ENCODE assay signal across 16 mouse cellular contexts in genomic region chr1:136040452-136040851, GRCm38 (mm10). TPM values are rescaled to one million over a fixed set of nuclear protein-coding genes. Genes with fewer than 3 reads are reported as not detected.
DNase-seq lines count a peak whose midpoint lies in the region; ATAC-seq and TF ChIP-seq lines count a peak whose summit lies in the region.
"Had no signal": no experiment of that assay in that cellular context is flagged by ENCODE, and none has a peak within 500 bp of the region (broad histone marks: within the 10 kb centered on the region; RNA-seq: fewer than 3 reads in every experiment).

No protein-coding gene starts in this region.

- H3K4me1 ChIP-seq in forebrain, embryonic 10.5 days: peaks cover 13% of the 10 kb centered on the region
- peaks cover 7% of the 10 kb centered on the region for H3K4me1 ChIP-seq in forebrain, embryonic 15.5 days
- 0 out of 2 replicates have a peak, but pooled peaks cover 3% of the 10 kb centered on the region for H3K4me1 ChIP-seq in kidney, embryonic 14.5 days (ENCODE audit: control insufficient read depth, insufficient read depth, low read length)
- peaks cover 15% of the 10 kb centered on the region for H3K4me1 ChIP-seq in neural tube, embryonic 13.5 days (replicated peaks)
- H3K4me1 ChIP-seq in neural tube, embryonic 15.5 days: peaks cover 12% of the 10 kb centered on the region
- H3K4me1 ChIP-seq in stomach, postnatal 0 days (replicated peaks; ENCODE audit: control insufficient read depth, insufficient read depth): 0 out of 2 replicates have a peak, but pooled peaks cover 3% of the 10 kb centered on the region

- H3K9me3 ChIP-seq in forebrain, embryonic 10.5 days: no peaks in the 10 kb centered on the region
- H3K9me3 ChIP-seq in forebrain, embryonic 15.5 days: no peaks in the 10 kb centered on the region
- no peaks in the 10 kb centered on the region for H3K9me3 ChIP-seq in kidney, embryonic 14.5 days (ENCODE audit: control insufficient read depth, low read length)
- H3K9me3 ChIP-seq in neural tube, embryonic 13.5 days: no peaks in the 10 kb centered on the region
- no peaks in the 10 kb centered on the region for H3K9me3 ChIP-seq in neural tube, embryonic 15.5 days (replicated peaks)
- no peaks in the 10 kb centered on the region for H3K9me3 ChIP-seq in stomach, postnatal 0 days (ENCODE audit: control insufficient read depth, low read length)

- TF ChIP-seq EP300 in stomach, postnatal 0 days (optimal IDR thresholded peaks at IDR 0.05): no peak

- H3K9ac ChIP-seq in forebrain, embryonic 15.5 days (replicated peaks): no peak overlapping the region
- no peak overlapping the region for H3K9ac ChIP-seq in kidney, embryonic 14.5 days (ENCODE audit: low read depth, low read length)
- H3K9ac ChIP-seq in neural tube, embryonic 13.5 days: 0 out of 2 replicates have a peak overlapping the region, but pooled peaks have one; percentile 1
- H3K9ac ChIP-seq in neural tube, embryonic 15.5 days (replicated peaks): no peak overlapping the region
- H3K9ac ChIP-seq in stomach, postnatal 0 days (ENCODE audit: low read length): no peak overlapping the region

- 14% methylated on average over 11 of the region's 11 CpGs for WGBS in forebrain, embryonic 10.5 days
- 20% methylated on average over 11 of the region's 11 CpGs for WGBS in forebrain, embryonic 15.5 days
- WGBS in kidney, embryonic 14.5 days: 16% methylated on average over 11 of the region's 11 CpGs
- WGBS in neural tube, embryonic 13.5 days: 21% methylated on average over 11 of the region's 11 CpGs
- WGBS in neural tube, embryonic 15.5 days: 21% methylated on average over 11 of the region's 11 CpGs
- 15% methylated on average over 11 of the region's 11 CpGs for WGBS in stomach, postnatal 0 days

- no peak for DNase-seq in forebrain, embryonic 10.5 days (ENCODE audit: extremely low spot score, low spot score)
- no peak for DNase-seq in kidney, adult 9 months
- no peak for DNase-seq in stomach, postnatal 0 days (ENCODE audit: low spot score)
- no peak for DNase-seq in gastrocnemius, postnatal 14 days
- DNase-seq: adrenal gland, adult 2 months; kidney, adult 11 months; thymus, postnatal 36 days had no signal

- no peak for TF ChIP-seq CTCF in stomach, postnatal 0 days (IDR thresholded peaks at IDR 0.05; ENCODE audit: low read depth)

- no peak overlapping the region for H3K4me2 ChIP-seq in forebrain, embryonic 15.5 days (replicated peaks)
- H3K4me2 ChIP-seq in kidney, embryonic 14.5 days (replicated peaks; ENCODE audit: low read depth, low read length): no peak overlapping the region
- H3K4me2 ChIP-seq in neural tube, embryonic 13.5 days: no peak overlapping the region
- no peak overlapping the region for H3K4me2 ChIP-seq in neural tube, embryonic 15.5 days
- H3K4me2 ChIP-seq in stomach, postnatal 0 days (replicated peaks; ENCODE audit: low read depth): no peak overlapping the region

- peaks cover 5% of the 10 kb centered on the region for H3K36me3 ChIP-seq in forebrain, embryonic 10.5 days (replicated peaks)
- H3K36me3 ChIP-seq in forebrain, embryonic 15.5 days: peaks cover 5% of the 10 kb centered on the region; the same call in 1 of the 2 replicates
- peaks cover 3% of the 10 kb centered on the region; the same call in 1 of the 2 replicates for H3K36me3 ChIP-seq in kidney, embryonic 14.5 days (ENCODE audit: control insufficient read depth, insufficient read depth, low read length)
- peaks cover 9% of the 10 kb centered on the region; the same call in 1 of the 2 replicates for H3K36me3 ChIP-seq in neural tube, embryonic 13.5 days
- 0 out of 2 replicates have a peak, but pooled peaks cover under 1% of the 10 kb centered on the region for H3K36me3 ChIP-seq in neural tube, embryonic 15.5 days
- H3K36me3 ChIP-seq in stomach, postnatal 0 days (ENCODE audit: control insufficient read depth, insufficient read depth, low read length): no peaks in the 10 kb centered on the region

- no peak for ATAC-seq in forebrain, embryonic 15.5 days (replicated peaks)
- peak; percentile 78 for ATAC-seq in kidney, embryonic 14.5 days (ENCODE audit: low FRiP score, low TSS enrichment)
- no peak for ATAC-seq in neural tube, embryonic 13.5 days (ENCODE audit: low read depth)
- ATAC-seq in neural tube, embryonic 15.5 days (ENCODE audit: low FRiP score): no peak
- ATAC-seq in stomach, postnatal 0 days (ENCODE audit: low FRiP score, low TSS enrichment): peak; percentile 31; the same call in 1 of the 2 replicates

- peak overlapping the region; percentile 3; the same call in 1 of the 2 replicates for H3K4me3 ChIP-seq in forebrain, embryonic 10.5 days
- H3K4me3 ChIP-seq in forebrain, embryonic 15.5 days: no peak overlapping the region
- no peak overlapping the region for H3K4me3 ChIP-seq in kidney, embryonic 14.5 days (ENCODE audit: low read length)
- H3K4me3 ChIP-seq in neural tube, embryonic 13.5 days: no peak overlapping the region
- H3K4me3 ChIP-seq in neural tube, embryonic 15.5 days (replicated peaks): no peak overlapping the region
- H3K4me3 ChIP-seq in stomach, postnatal 0 days (ENCODE audit: low read depth, low read length): no peak overlapping the region

- H3K27ac ChIP-seq in forebrain, embryonic 10.5 days: no peak overlapping the region
- H3K27ac ChIP-seq in forebrain, embryonic 15.5 days (replicated peaks): no peak overlapping the region
- H3K27ac ChIP-seq in kidney, embryonic 14.5 days (ENCODE audit: low read depth, low read length): no peak overlapping the region
- H3K27ac ChIP-seq in neural tube, embryonic 13.5 days (replicated peaks): no peak overlapping the region
- no peak overlapping the region for H3K27ac ChIP-seq in neural tube, embryonic 15.5 days (replicated peaks)
- H3K27ac ChIP-seq in stomach, postnatal 0 days (replicated peaks): no peak overlapping the region

- intact Hi-C loops in gastrocnemius, postnatal 14 days (cut with DNase I; ENCODE audit: low total_unique reads): no loop called here

- H3K27me3 ChIP-seq in forebrain, embryonic 10.5 days (ENCODE audit: poor library complexity, severe bottlenecking): peaks cover 39% of the 10 kb centered on the region
- no peaks in the 10 kb centered on the region for H3K27me3 ChIP-seq in forebrain, embryonic 15.5 days
- H3K27me3 ChIP-seq in kidney, embryonic 14.5 days (ENCODE audit: control insufficient read depth, insufficient read depth, low read length): no peaks in the 10 kb centered on the region; the same call in none of the 2 replicates
- peaks cover 8% of the 10 kb centered on the region; the same call in 1 of the 2 replicates for H3K27me3 ChIP-seq in neural tube, embryonic 13.5 days
- H3K27me3 ChIP-seq in neural tube, embryonic 15.5 days (replicated peaks): no peaks in the 10 kb centered on the region
- no peaks in the 10 kb centered on the region for H3K27me3 ChIP-seq in stomach, postnatal 0 days (ENCODE audit: control insufficient read depth, insufficient read depth, low read length)

RNA-seq across cellular contexts. Expression of gene Ascl5, which starts 10.2 kb away (rescaled TPM):
- not detected in 2 replicates for polyA plus RNA-seq in forebrain, embryonic 10.5 days (2016; fragmentation: Nextera tagmentation; extraction: Ambion mirVana)
- polyA plus RNA-seq in forebrain, embryonic 15.5 days (2015; fragmentation: Nextera tagmentation; extraction: Ambion mirVana): 0.60 TPM in 1 of 2 replicates, not detected in the other
- polyA plus RNA-seq in kidney, embryonic 14.5 days (2014; fragmentation: Nextera tagmentation; extraction: Ambion mirVana): not detected in 2 replicates
- not detected in 2 replicates for polyA plus RNA-seq in neural tube, embryonic 13.5 days (2015; fragmentation: Nextera tagmentation; extraction: Ambion mirVana)
- polyA plus RNA-seq in neural tube, embryonic 15.5 days (2015; fragmentation: Nextera tagmentation; extraction: Ambion mirVana): not detected in 2 replicates
- 0.18 TPM in 1 of 2 replicates, not detected in the other for polyA plus RNA-seq in stomach, postnatal 0 days (2015; fragmentation: Nextera tagmentation; extraction: Ambion mirVana)
- not detected for total RNA-seq in gastrocnemius, postnatal 14 days (2021)
- total RNA-seq: adrenal gland, adult 2 months; gastrocnemius, adult 8-10 months; layer of hippocampus, adult 8-10 months had no signal
- polyA plus RNA-seq: adrenal gland, adult 2 months; forebrain, embryonic 11.5 days; heart, postnatal 0 days; liver, embryonic 16.5 days had no signal

RNA-seq across cellular contexts. Expression of gene Cacna1s, which starts 12.1 kb away (rescaled TPM):
- polyA plus RNA-seq in forebrain, embryonic 10.5 days (2016; fragmentation: Nextera tagmentation; extraction: Ambion mirVana): 0.20 TPM in 1 of 2 replicates, not detected in the other
- polyA plus RNA-seq in forebrain, embryonic 15.5 days (2015; fragmentation: Nextera tagmentation; extraction: Ambion mirVana): 0.47 and 0.54 TPM in 2 replicates
- polyA plus RNA-seq in kidney, embryonic 14.5 days (2014; fragmentation: Nextera tagmentation; extraction: Ambion mirVana): not detected in 2 replicates
- 0.28 and 1.2 TPM in 2 replicates for polyA plus RNA-seq in neural tube, embryonic 13.5 days (2015; fragmentation: Nextera tagmentation; extraction: Ambion mirVana)
- polyA plus RNA-seq in neural tube, embryonic 15.5 days (2015; fragmentation: Nextera tagmentation; extraction: Ambion mirVana): 0.75 and 1.1 TPM in 2 replicates
- polyA plus RNA-seq in stomach, postnatal 0 days (2015; fragmentation: Nextera tagmentation; extraction: Ambion mirVana): 0.18 TPM in 1 of 2 replicates, not detected in the other
- 100 to 1,000 TPM; 557 to 583 TPM for total RNA-seq in gastrocnemius, postnatal 14 days (2021)

RNA-seq across cellular contexts. Expression of gene Tmem9, which starts 32.5 kb away (rescaled TPM):
- 132 and 135 TPM in 2 replicates for polyA plus RNA-seq in forebrain, embryonic 10.5 days (2016; fragmentation: Nextera tagmentation; extraction: Ambion mirVana)
- polyA plus RNA-seq in forebrain, embryonic 15.5 days (2015; fragmentation: Nextera tagmentation; extraction: Ambion mirVana): 135 and 149 TPM in 2 replicates
- polyA plus RNA-seq in kidney, embryonic 14.5 days (2014; fragmentation: Nextera tagmentation; extraction: Ambion mirVana): 123 and 230 TPM in 2 replicates
- polyA plus RNA-seq in neural tube, embryonic 13.5 days (2015; fragmentation: Nextera tagmentation; extraction: Ambion mirVana): 155 and 180 TPM in 2 replicates
- 188 and 194 TPM in 2 replicates for polyA plus RNA-seq in neural tube, embryonic 15.5 days (2015; fragmentation: Nextera tagmentation; extraction: Ambion mirVana)
- polyA plus RNA-seq in stomach, postnatal 0 days (2015; fragmentation: Nextera tagmentation; extraction: Ambion mirVana): 65.9 and 66.1 TPM in 2 replicates
- 10 to 100 TPM; 11.2 to 15.5 TPM for total RNA-seq in gastrocnemius, postnatal 14 days (2021)

RNA-seq across cellular contexts. Expression of gene Igfn1, which starts 34.3 kb away (rescaled TPM):
- not detected in 2 replicates for polyA plus RNA-seq in forebrain, embryonic 10.5 days (2016; fragmentation: Nextera tagmentation; extraction: Ambion mirVana)
- polyA plus RNA-seq in forebrain, embryonic 15.5 days (2015; fragmentation: Nextera tagmentation; extraction: Ambion mirVana): not detected in 2 replicates
- not detected in 2 replicates for polyA plus RNA-seq in kidney, embryonic 14.5 days (2014; fragmentation: Nextera tagmentation; extraction: Ambion mirVana)
- not detected in 2 replicates for polyA plus RNA-seq in neural tube, embryonic 13.5 days (2015; fragmentation: Nextera tagmentation; extraction: Ambion mirVana)
- not detected in 2 replicates for polyA plus RNA-seq in neural tube, embryonic 15.5 days (2015; fragmentation: Nextera tagmentation; extraction: Ambion mirVana)
- 0.02 and 0.04 TPM in 2 replicates for polyA plus RNA-seq in stomach, postnatal 0 days (2015; fragmentation: Nextera tagmentation; extraction: Ambion mirVana)
- total RNA-seq in gastrocnemius, postnatal 14 days (2021): 10 to 100 TPM in 1 of 2 experiments, 1 to 10 TPM in 1; 5.9 to 13.0 TPM
- polyA plus RNA-seq: forebrain, embryonic 11.5 days; liver, embryonic 16.5 days had no signal

Comparison
In these comparisons a context has a peak if more than half of its experiments do, and no peak if none do; other contexts are left out.
1. ATAC-seq: peak in kidney, embryonic 14.5 days (single experiment) and stomach, postnatal 0 days (single experiment); none in forebrain, embryonic 15.5 days (single experiment), neural tube, embryonic 13.5 days (single experiment) and neural tube, embryonic 15.5 days (single experiment).